Mouse (Mus musculus) thymus, adult 2 months (tissue): ENCODE measurements around the gene Arfgap3.
"Not testable (repeated sequence)": the region's sequence is repeated elsewhere in the genome, so short reads cannot be mapped to it uniquely, and the experiment has no call there.

Source experiments
- CTCF ChIP-seq: fragments of 200-500 bp; IDR thresholded peaks from 2 replicates; pipeline ENCODE4 v1.5.1; 2012; ENCODE audit warnings: mild to moderate bottlenecking, control low read depth, low read length, moderate library complexity, borderline replicate concordance; ENCODE audit not compliant: control insufficient read depth, poor library complexity, insufficient read depth; ENCODE audit errors: extremely low read depth
- POLR2A ChIP-seq: fragments of 200-500 bp; IDR thresholded peaks from 2 replicates; pipeline ENCODE4 v1.6.1; 2012; ENCODE audit warnings: mild to moderate bottlenecking, low read length, control low read depth, moderate library complexity; ENCODE audit not compliant: control insufficient read depth, poor library complexity, insufficient read depth; ENCODE audit errors: extremely low read depth

DNA sequence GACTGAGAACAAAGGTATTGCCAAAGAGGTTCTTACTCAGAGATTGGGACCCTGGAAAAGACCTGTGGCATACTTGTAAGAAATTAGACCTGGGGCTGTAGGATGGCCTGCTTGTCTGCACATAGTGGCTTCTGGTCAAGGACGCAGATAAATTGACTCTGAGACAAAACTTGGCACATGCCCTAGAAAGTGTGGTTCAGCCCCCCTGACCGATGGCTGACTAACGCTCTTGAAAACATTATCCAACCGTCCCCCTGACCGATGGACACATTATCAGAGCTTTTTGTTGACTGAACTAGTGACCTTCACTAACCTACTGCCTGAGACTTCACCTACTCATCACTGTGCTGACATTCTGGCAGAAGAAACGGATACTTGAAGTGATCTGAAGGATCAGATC lies 80.1 kb downstream of the Arfgap3 start:
- not testable (repeated sequence) for TF ChIP-seq CTCF, POLR2A
